Mouse (Mus musculus) hindbrain, embryonic 13.5 days (tissue): ENCODE measurements at regions not wholly inside any gene's neighbourhood (a gene's known extent, or its start where the extent isn't known, plus 50 kb on each side); places are given as distances from the start of the nearest gene placed in this dataset.
A peak's percentile ranks its signal among the peaks of the same experiment; 100 is the strongest.

Experiments
- ATAC-seq: fragments of 200-750 bp; cut with Nextera tagmentation; 2 replicates; pipeline ENCODE4 v1.8.0; 2017; ENCODE audit warnings: moderate TSS enrichment; ENCODE audit not compliant: low FRiP score
- H3K27ac ChIP-seq: fragments of 300-500 bp; sonication (generic); 2 replicates; pipeline ENCODE4 v1.5.1; 2015; ENCODE audit warnings: inconsistent platforms, mild to moderate bottlenecking, moderate library complexity
- H3K27me3 ChIP-seq: fragments of 300-500 bp; sonication (generic); 2 replicates; pipeline ENCODE4 v1.6.1; 2015; ENCODE audit warnings: mild to moderate bottlenecking, inconsistent platforms
- H3K36me3 ChIP-seq: fragments of 300-500 bp; sonication (generic); 2 replicates; pipeline ENCODE4 v1.6.1; 2015; ENCODE audit warnings: mild to moderate bottlenecking, inconsistent platforms
- H3K4me1 ChIP-seq: fragments of 300-500 bp; sonication (generic); replicated peaks from 2 replicates; pipeline ENCODE4 v1.6.1; 2015; ENCODE audit warnings: inconsistent platforms
- H3K4me2 ChIP-seq: fragments of 300-500 bp; sonication (generic); 2 replicates; pipeline ENCODE4 v1.6.1; 2015; ENCODE audit warnings: inconsistent platforms, mild to moderate bottlenecking, moderate library complexity
- H3K4me3 ChIP-seq: fragments of 300-500 bp; sonication (generic); 2 replicates; pipeline ENCODE4 v1.5.1; 2015; ENCODE audit warnings: mild to moderate bottlenecking, inconsistent platforms
- H3K9ac ChIP-seq: fragments of 300-500 bp; sonication (generic); 2 replicates; pipeline ENCODE4 v1.6.1; 2015; ENCODE audit warnings: mild to moderate bottlenecking, inconsistent platforms
- H3K9me3 ChIP-seq: fragments of 300-500 bp; sonication (generic); 2 replicates; pipeline ENCODE4 v1.6.1; 2016; ENCODE audit warnings: inconsistent platforms
- WGBS: fragments of 180-500 bp; shearing (Covaris S2); methylation state at CpG from one replicate; pipeline ENCODE4 v1.1.7; 2015; 5-methylcytosine and 5-hydroxymethylcytosine counted together

- no peaks in the 10 kb centered on the region for H3K27me3 ChIP-seq
- H3K9ac ChIP-seq: no peak overlapping the region
- WGBS: 90% methylated on average over 3 of the region's 3 CpGs
- H3K4me1 ChIP-seq: no peaks in the 10 kb centered on the region
- H3K27ac ChIP-seq: no peak overlapping the region
- no peak overlapping the region for H3K4me3 ChIP-seq
- no peak overlapping the region for H3K4me2 ChIP-seq
- H3K9me3 ChIP-seq: no peaks in the 10 kb centered on the region
- ATAC-seq: no peak
- H3K36me3 ChIP-seq: no peaks in the 10 kb centered on the region
These were observed 179.2 kb downstream of the Dad1 start for GRCm38 (mm10) chr14:54074659-54075058.

GRCm38 (mm10) chr14:54072283-54072912 lies 181.5 kb downstream of the Dad1 start:
- H3K4me1 ChIP-seq: peaks cover 4% of the 10 kb centered on the region; the same call in 1 of the 2 replicates
- no peak overlapping the region for H3K9ac ChIP-seq
- ATAC-seq: no peak
- no peaks in the 10 kb centered on the region for H3K9me3 ChIP-seq
- H3K27me3 ChIP-seq: no peaks in the 10 kb centered on the region
- no peak overlapping the region for H3K4me2 ChIP-seq
- WGBS: 79% methylated on average over 10 of the region's 10 CpGs
- no peak overlapping the region for H3K27ac ChIP-seq
- no peak overlapping the region for H3K4me3 ChIP-seq
- no peaks in the 10 kb centered on the region for H3K36me3 ChIP-seq

DNA sequence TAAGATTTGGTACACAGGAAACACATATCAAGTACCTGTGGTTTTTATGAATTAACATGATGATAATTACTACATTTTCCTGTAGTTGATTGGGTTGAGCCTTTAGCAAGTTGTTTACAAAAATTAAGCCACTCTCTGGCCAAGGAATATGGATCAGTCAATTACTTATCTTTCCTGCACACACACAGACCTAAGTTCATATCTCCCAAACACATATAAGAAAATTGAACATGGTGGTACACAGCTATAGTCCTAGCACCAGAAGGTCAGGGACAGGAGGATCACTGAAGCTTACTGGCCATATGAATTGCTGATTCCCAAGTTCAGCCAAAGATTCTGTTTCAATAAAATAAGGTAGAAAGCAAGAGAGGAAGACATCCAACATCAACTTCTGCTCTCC lies 183.7 kb downstream of the Dad1 start:
- no peaks in the 10 kb centered on the region for H3K27me3 ChIP-seq
- H3K4me3 ChIP-seq: no peak overlapping the region
- no peak overlapping the region for H3K27ac ChIP-seq
- H3K36me3 ChIP-seq: no peaks in the 10 kb centered on the region
- H3K4me2 ChIP-seq: no peak overlapping the region
- ATAC-seq: no peak
- H3K9ac ChIP-seq: no peak overlapping the region
- H3K9me3 ChIP-seq: no peaks in the 10 kb centered on the region
- peaks cover 4% of the 10 kb centered on the region; the same call in 1 of the 2 replicates for H3K4me1 ChIP-seq

DNA sequence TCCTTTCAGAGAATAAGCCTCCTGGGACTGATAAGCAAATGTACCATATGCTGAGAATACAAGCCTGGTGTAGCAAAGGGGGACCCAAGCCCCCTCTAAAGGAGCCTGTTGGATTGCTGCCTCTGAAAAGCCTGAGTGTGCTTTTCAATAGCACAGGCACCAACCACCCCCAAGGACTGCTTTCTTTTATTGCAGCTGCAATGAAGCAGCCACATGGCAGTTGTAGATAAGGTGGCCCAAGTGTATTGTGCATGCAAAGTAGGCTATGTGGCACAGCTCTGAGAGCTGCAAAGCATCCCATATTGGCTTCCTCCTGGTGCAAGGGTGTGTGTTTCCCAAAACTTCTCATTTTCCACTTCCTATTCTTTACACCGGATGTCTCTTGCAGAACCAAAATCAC lies 185.2 kb downstream of the Dad1 start:
- 96% methylated on average over 1 of the region's 1 CpGs for WGBS
- H3K4me1 ChIP-seq: peaks cover 16% of the 10 kb centered on the region; the same call in 1 of the 2 replicates
- H3K4me2 ChIP-seq: no peak overlapping the region
- no peaks in the 10 kb centered on the region for H3K9me3 ChIP-seq
- ATAC-seq: peak; percentile 47; the same call in 1 of the 2 replicates
- 0 out of 2 replicates have a peak, but pooled peaks cover 1% of the 10 kb centered on the region for H3K27me3 ChIP-seq
- H3K27ac ChIP-seq: no peak overlapping the region
- H3K9ac ChIP-seq: no peak overlapping the region
- H3K36me3 ChIP-seq: no peaks in the 10 kb centered on the region
- no peak overlapping the region for H3K4me3 ChIP-seq

DNA sequence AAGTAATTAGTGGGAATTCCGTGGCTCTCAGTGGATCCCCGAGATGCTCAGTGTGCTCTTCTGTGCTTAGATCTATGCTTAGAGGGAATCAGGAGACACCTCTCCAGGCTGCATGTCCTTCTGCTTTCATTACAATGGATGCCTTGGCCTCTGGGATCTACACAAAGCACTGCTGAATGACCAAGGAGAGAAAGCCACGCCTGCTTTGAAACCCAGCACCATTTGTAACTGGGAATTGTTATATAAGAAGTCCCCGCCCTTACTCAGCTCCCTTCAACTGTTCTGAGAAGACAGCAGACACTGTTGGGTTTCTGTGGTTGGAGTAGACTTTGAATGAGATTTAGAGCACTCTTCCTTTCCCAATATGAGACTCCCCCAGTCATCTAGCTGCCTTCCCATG lies 188.4 kb downstream of the Dad1 start:
- 56% methylated on average over 4 of the region's 4 CpGs for WGBS
- Histone ChIP-seq H3K4me1 (peaks cover 30% of the 10 kb centered on the region), H3K4me3 (no peak overlapping the region), H3K36me3 (no peaks in the 10 kb centered on the region), H3K9me3 (no peaks in the 10 kb centered on the region), H3K27me3 (0 out of 2 replicates have a peak, but pooled peaks cover 6% of the 10 kb centered on the region), H3K9ac (no peak overlapping the region), H3K4me2 (no peak overlapping the region), H3K27ac (no peak overlapping the region)
- no peak for ATAC-seq

DNA sequence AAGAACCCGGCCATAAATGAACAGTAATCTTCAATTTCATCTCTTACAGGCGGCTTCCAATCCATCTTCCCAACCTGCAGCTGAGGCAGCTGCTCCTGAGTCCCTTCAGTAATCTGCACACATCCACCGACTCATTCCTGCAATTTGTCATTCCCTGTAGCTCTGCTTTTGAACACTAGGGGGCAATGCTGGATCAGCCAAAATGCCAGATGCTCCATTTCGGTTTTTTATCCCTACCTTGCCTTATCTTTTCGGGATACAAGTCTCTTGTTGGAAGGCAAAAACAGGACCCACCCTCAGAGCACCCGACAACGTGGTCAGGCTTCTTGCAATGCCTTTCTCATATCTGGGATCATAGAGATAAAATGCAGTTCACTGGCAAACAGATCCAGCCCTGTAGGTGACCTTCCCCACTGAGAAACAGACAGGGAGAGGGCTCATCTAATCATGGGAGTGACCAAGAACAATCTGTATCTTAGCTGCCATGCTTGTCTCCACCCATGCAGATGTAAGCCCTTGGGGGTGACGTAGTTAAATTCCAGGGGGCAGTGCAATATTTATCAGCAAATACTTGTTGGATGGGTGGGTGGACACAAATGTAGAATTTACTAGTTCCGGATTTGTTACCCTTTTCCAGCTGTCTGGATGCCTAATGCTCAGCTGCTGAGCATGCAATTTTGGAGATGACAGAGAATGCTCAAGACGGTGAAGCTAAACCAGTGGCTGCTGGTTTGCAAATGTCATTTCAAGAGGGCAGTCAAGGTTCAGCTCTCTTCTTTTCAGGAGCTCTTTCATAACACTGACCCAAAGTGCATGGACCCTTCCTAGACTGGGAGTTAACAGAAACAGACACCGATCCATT lies 189.1 kb downstream of the Dad1 start:
- no peaks in the 10 kb centered on the region for H3K36me3 ChIP-seq
- peak overlapping the region; percentile 26; the same call in 1 of the 2 replicates for H3K4me2 ChIP-seq
- no peak overlapping the region for H3K9ac ChIP-seq
- peaks cover 36% of the 10 kb centered on the region for H3K4me1 ChIP-seq
- peak overlapping the region; percentile 26; the same call in 1 of the 2 replicates for H3K27ac ChIP-seq
- H3K9me3 ChIP-seq: no peaks in the 10 kb centered on the region
- peak; percentile 47; the same call in 1 of the 2 replicates for ATAC-seq
- H3K4me3 ChIP-seq: no peak overlapping the region
- H3K27me3 ChIP-seq: 0 out of 2 replicates have a peak, but pooled peaks cover 6% of the 10 kb centered on the region
- WGBS: 31% methylated on average over 11 of the region's 11 CpGs

GRCm38 (mm10) chr14:54061570-54061969 lies 192.3 kb downstream of the Dad1 start:
- H3K9ac ChIP-seq: no peak overlapping the region
- H3K4me3 ChIP-seq: no peak overlapping the region
- ATAC-seq: no peak
- no peak overlapping the region for H3K4me2 ChIP-seq
- H3K27ac ChIP-seq: peak overlapping the region; percentile 31
- 32% methylated on average over 3 of the region's 3 CpGs for WGBS
- H3K27me3 ChIP-seq: 0 out of 2 replicates have a peak, but pooled peaks cover 6% of the 10 kb centered on the region
- H3K9me3 ChIP-seq: no peaks in the 10 kb centered on the region
- no peaks in the 10 kb centered on the region for H3K36me3 ChIP-seq
- peaks cover 51% of the 10 kb centered on the region for H3K4me1 ChIP-seq

DNA sequence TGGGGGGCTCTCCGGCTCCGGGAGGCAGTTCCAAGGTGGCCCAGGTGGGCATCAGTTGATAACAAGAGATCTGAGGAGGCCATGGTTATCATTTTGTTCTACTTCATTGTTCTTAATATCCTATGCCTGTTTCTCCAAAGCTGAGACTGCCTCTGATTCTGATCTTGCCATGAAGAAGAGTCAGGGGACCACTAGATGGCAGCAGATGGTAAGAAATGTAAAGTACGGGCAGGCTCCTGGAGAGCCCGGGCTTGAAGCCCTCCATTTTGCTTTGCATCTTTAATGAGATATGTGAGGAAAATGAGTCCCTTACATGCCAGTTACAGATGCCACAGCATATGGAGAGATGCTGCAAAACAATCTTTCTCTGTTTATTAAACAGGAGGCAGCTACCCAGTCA lies 194.1 kb downstream of the Dad1 start:
- Histone ChIP-seq H3K4me2 (peak overlapping the region; percentile 29; the same call in 1 of the 2 replicates), H3K9me3 (no peaks in the 10 kb centered on the region)
- 28% methylated on average over 4 of the region's 4 CpGs for WGBS

GRCm38 (mm10) chr14:54059096-54059495 lies 194.8 kb downstream of the Dad1 start:
- peaks cover 43% of the 10 kb centered on the region for H3K4me1 ChIP-seq
- H3K9me3 ChIP-seq: no peaks in the 10 kb centered on the region
- no peak overlapping the region for H3K4me3 ChIP-seq
- ATAC-seq: 0 out of 2 replicates have a peak, but pooled peaks have one; percentile 27
- H3K27me3 ChIP-seq: 0 out of 2 replicates have a peak, but pooled peaks cover 6% of the 10 kb centered on the region
- H3K27ac ChIP-seq: peak overlapping the region; percentile 69
- WGBS: 75% methylated on average over 6 of the region's 6 CpGs
- H3K4me2 ChIP-seq: no peak overlapping the region
- H3K36me3 ChIP-seq: no peaks in the 10 kb centered on the region
- no peak overlapping the region for H3K9ac ChIP-seq

More for the DNA sequence above, 194.1 kb downstream of the Dad1 start:
- Histone ChIP-seq H3K27ac (peak overlapping the region; percentile 78), H3K9ac (no peak overlapping the region), H3K36me3 (no peaks in the 10 kb centered on the region), H3K4me3 (no peak overlapping the region), H3K27me3 (0 out of 2 replicates have a peak, but pooled peaks cover 6% of the 10 kb centered on the region), H3K4me1 (peaks cover 48% of the 10 kb centered on the region)
- peak; percentile 79 for ATAC-seq

- H3K4me3 ChIP-seq: no peak overlapping the region
- no peaks in the 10 kb centered on the region for H3K36me3 ChIP-seq
- H3K4me2 ChIP-seq: no peak overlapping the region
- no peak overlapping the region for H3K9ac ChIP-seq
- H3K4me1 ChIP-seq: peaks cover 36% of the 10 kb centered on the region
- H3K27ac ChIP-seq: no peak overlapping the region
- no peak for ATAC-seq
- WGBS: 65% methylated on average over 7 of the region's 7 CpGs
- no peaks in the 10 kb centered on the region for H3K27me3 ChIP-seq
- no peaks in the 10 kb centered on the region for H3K9me3 ChIP-seq
These were observed 197.2 kb downstream of the Dad1 start for GRCm38 (mm10) chr14:54056691-54057090.

DNA sequence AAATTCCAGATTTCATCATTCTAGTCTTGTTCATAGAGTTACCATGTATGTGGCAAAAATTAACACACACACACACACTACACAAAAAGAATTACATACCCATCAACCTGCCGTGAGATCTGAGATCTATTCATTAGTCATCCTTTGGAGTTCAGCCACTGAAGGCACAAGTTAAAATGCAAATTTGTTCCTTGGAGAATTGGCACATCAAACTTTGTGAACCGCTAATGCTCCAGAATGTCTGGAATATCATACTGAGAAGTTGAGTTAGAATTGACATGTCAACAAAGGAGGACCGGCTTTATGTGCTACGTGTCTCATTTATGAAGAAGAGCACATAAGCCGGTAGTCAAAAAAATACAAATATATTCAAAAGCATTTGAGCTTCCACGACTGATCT lies 198.5 kb downstream of the Dad1 start:
- no peak overlapping the region for H3K4me2 ChIP-seq
- H3K4me3 ChIP-seq: no peak overlapping the region
- no peaks in the 10 kb centered on the region for H3K9me3 ChIP-seq
- no peaks in the 10 kb centered on the region for H3K36me3 ChIP-seq
- no peaks in the 10 kb centered on the region for H3K27me3 ChIP-seq
- ATAC-seq: no peak
- no peak overlapping the region for H3K9ac ChIP-seq
- 60% methylated on average over 6 of the region's 6 CpGs for WGBS
- peaks cover 24% of the 10 kb centered on the region for H3K4me1 ChIP-seq
- no peak overlapping the region for H3K27ac ChIP-seq

GRCm38 (mm10) chr14:54042286-54042685 lies 211.6 kb downstream of the Dad1 start:
- no peaks in the 10 kb centered on the region for H3K9me3 ChIP-seq
- H3K27me3 ChIP-seq: no peaks in the 10 kb centered on the region
- no peak overlapping the region for H3K4me2 ChIP-seq
- H3K36me3 ChIP-seq: no peaks in the 10 kb centered on the region
- no peaks in the 10 kb centered on the region for H3K4me1 ChIP-seq
- H3K4me3 ChIP-seq: no peak overlapping the region
- 0 out of 2 replicates have a peak overlapping the region, but pooled peaks have one; percentile 8 for H3K27ac ChIP-seq
- 82% methylated on average over 2 of the region's 2 CpGs for WGBS
- ATAC-seq: no peak
- H3K9ac ChIP-seq: no peak overlapping the region
